Mouse (Mus musculus) cortical plate, adult 2 months (tissue): ENCODE measurements at regions not wholly inside any gene's neighbourhood (a gene's known extent, or its start where the extent isn't known, plus 50 kb on each side); places are given as distances from the start of the nearest gene placed in this dataset.

ENCODE experiments used
- CTCF ChIP-seq: fragments of 200-500 bp; IDR thresholded peaks from 2 replicates; pipeline ENCODE4 v1.5.1; 2011; ENCODE audit warnings: mild to moderate bottlenecking, control low read depth, low read length; ENCODE audit not compliant: insufficient read depth; ENCODE audit errors: extremely low read depth
- POLR2A ChIP-seq: fragments of 200-500 bp; IDR thresholded peaks from 2 replicates; pipeline ENCODE4 v1.6.1; 2011; ENCODE audit warnings: mild to moderate bottlenecking, low read length, control low read depth; ENCODE audit not compliant: insufficient read depth; ENCODE audit errors: extremely low read depth

- TF ChIP-seq POLR2A (no peak), CTCF (no peak)
Measured at GRCm38 (mm10) chr15:31977563-31977962, 199.5 kb upstream of the Tas2r119 start.
